Mouse (Mus musculus): ENCODE results near the gene Rgsl1. TPM values are rescaled to one million over a fixed set of nuclear protein-coding genes. Genes with fewer than 3 reads are reported as not detected.

Rgsl1 gene
- total RNA-seq (2023): not detected in 4 replicates

DNA sequence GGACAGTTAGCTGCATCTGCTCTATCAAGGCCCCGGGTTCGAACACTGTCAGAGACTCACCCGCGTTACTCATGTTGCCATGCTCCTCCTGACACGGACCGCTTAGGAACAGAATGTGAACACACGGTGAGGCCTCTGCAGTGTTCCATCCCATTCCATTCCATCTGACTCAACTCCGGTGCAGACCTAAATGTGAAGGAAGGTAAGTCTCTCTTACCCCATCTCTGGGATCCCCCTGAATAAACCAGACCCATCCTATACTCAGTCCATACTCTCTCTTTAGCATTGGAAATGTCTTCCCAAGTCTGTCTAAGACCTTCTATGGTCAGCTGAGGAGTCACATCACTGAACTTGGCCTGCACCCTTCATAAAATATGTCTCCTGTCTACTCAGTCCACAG lies at the start of gene Rgsl1:
Rgsl1 (minus strand) TSS at position 101 of the 400 bp plus-strand sequence.

DNA sequence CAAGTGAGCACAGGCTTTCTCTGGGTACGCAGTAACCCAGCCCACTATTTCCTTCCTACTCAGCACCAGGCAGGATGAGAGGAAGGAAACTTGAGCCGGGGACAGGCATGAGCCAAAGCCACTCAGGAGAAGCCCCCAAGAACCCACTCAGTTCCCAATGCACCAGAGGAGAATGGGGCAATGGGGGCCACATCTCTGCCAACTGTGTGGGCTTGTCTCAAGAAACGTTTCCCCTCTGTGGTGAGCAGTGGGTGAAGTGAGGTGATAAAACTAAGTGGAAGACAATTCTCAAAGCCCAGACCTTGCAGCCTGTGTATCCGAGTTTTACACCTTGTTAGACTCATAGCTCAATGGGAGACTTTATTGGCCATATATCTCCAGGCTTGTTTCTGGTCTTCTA lies 47.5 kb upstream of the Rgsl1 start, which contains the start of gene Teddm1a:
Teddm1a (plus strand) TSS at position 301 of the 400 bp plus-strand sequence.

GRCm38 (mm10) chr1:153874045-153874444 lies 30.1 kb upstream of the Rgsl1 start, which contains the start of gene Teddm1b:
Gene Teddm1b (plus strand): TSS chr1:153874345.

GRCm38 (mm10) chr1:153749211-153749801 lies 94.6 kb downstream of the Rgsl1 start, which contains the start of gene Rnasel:
Gene Rnasel (plus strand): TSS chr1:153749426.

GRCm38 (mm10) chr1:153740145-153740544 lies 103.8 kb downstream of the Rgsl1 start, which contains the start of gene Rgs16:
Gene Rgs16 (plus strand): TSS chr1:153740349.

Other genes starting within 250 kb of the Rgsl1 start
- not detected in 4 replicates for gene Rgs8, start 191.1 kb downstream of the Rgsl1 start, total RNA-seq (2023)
- gene Rgs16, start 103.8 kb downstream of the Rgsl1 start, total RNA-seq (2023): 5.3 to 8.2 TPM (median 6.5 TPM) in 4 replicates
- gene Rnasel, start 94.7 kb downstream of the Rgsl1 start, total RNA-seq (2023): 12.6 to 15.4 TPM (median 13.2 TPM) in 4 replicates
- not detected in 4 replicates for gene Teddm1b, start 30.2 kb upstream of the Rgsl1 start, total RNA-seq (2023)
- not detected in 4 replicates for gene Teddm1a, start 47.6 kb upstream of the Rgsl1 start, total RNA-seq (2023)
- gene Glul, start 55.8 kb upstream of the Rgsl1 start, total RNA-seq (2023): 99.7 to 126 TPM (median 124 TPM) in 4 replicates
- 0.24 to 1.2 TPM (median 0.66 TPM) in 4 replicates for gene Teddm2, start 56.1 kb upstream of the Rgsl1 start, total RNA-seq (2023)